Mouse (Mus musculus): ENCODE measurements around the gene Chadl. TPM values are rescaled to one million over a fixed set of nuclear protein-coding genes. Genes with fewer than 3 reads are reported as not detected.

The Chadl gene
- polyA plus RNA-seq, 3 experiments from 2014 or later, result 1.0 to 2.6 (median 1.3) TPM

- ATAC-seq, result no peak
Measured at GRCm38 (mm10) chr15:81700161-81700560, 3.1 kb upstream of the Chadl start.

- no peak for ATAC-seq
Measured at GRCm38 (mm10) chr15:81698532-81698931, 1.4 kb upstream of the Chadl start.

- peak; percentile 37 for ATAC-seq
Measured at GRCm38 (mm10) chr15:81697847-81698246, 760 bp upstream of the Chadl start.

- ATAC-seq, result no peak
Measured at GRCm38 (mm10) chr15:81694891-81695290, 2.2 kb downstream of the Chadl start.

GRCm38 (mm10) chr15:81693967-81694881 lies 2.9 kb downstream of the Chadl start:
- ATAC-seq, result peak; percentile 56

GRCm38 (mm10) chr15:81693366-81693966 lies 3.6 kb downstream of the Chadl start:
- ATAC-seq, result peak; percentile 38

- no peak for ATAC-seq
Measured at GRCm38 (mm10) chr15:81680301-81680805, 16.7 kb downstream of the Chadl start.

- no peak for ATAC-seq
Measured at GRCm38 (mm10) chr15:81676637-81677036, 20.4 kb downstream of the Chadl start.

GRCm38 (mm10) chr15:81670231-81670640 lies 26.9 kb downstream of the Chadl start:
- no peak for ATAC-seq

- ATAC-seq, result no peak
Measured at GRCm38 (mm10) chr15:81666957-81667356, 30.1 kb downstream of the Chadl start.

GRCm38 (mm10) chr15:81663697-81664561 lies 33.2 kb downstream of the Chadl start, which contains the start of gene L3mbtl2:
TSS of gene L3mbtl2 (plus strand) at chr15:81663889.
- peak; percentile 99 for ATAC-seq

- ATAC-seq, result no peak
Measured at GRCm38 (mm10) chr15:81663281-81663680, 33.8 kb downstream of the Chadl start.

GRCm38 (mm10) chr15:81661701-81662100 lies 35.4 kb downstream of the Chadl start:
- ATAC-seq, result no peak

- no peak for ATAC-seq
Measured at GRCm38 (mm10) chr15:81650636-81651035, 46.5 kb downstream of the Chadl start.

- no peak for ATAC-seq
Measured at GRCm38 (mm10) chr15:81649516-81650455, 47.3 kb downstream of the Chadl start.

Other genes starting within 250 kb of the Chadl start
- 100 to 1,000 TPM; 313 to 388 (median 382) TPM for gene Rbx1, start 231.0 kb downstream of the Chadl start, polyA plus RNA-seq (2017; shearing (Covaris generic))
- gene Ep300, start 111.9 kb downstream of the Chadl start, polyA plus RNA-seq (2017; shearing (Covaris generic)), result 10 to 100 TPM; 16.1 to 20.2 (median 16.7) TPM
- gene L3mbtl2, start 33.4 kb downstream of the Chadl start, polyA plus RNA-seq (2017; shearing (Covaris generic)), result 10 to 100 TPM; 23.1 to 24.7 (median 24.1) TPM
- 1 to 10 TPM; 4.3 to 8.1 (median 5.7) TPM for gene Zc3h7b, start 47.8 kb upstream of the Chadl start, polyA plus RNA-seq (2017; shearing (Covaris generic))
- 10 to 100 TPM; 43.0 to 72.2 (median 45.8) TPM for gene Rangap1, start 48.2 kb upstream of the Chadl start, polyA plus RNA-seq (2017; shearing (Covaris generic))
- 10 to 100 TPM in 1 of 3 experiments, 1 to 10 TPM in 2; 2.3 to 14.0 (median 8.8) TPM for gene Tef, start 105.1 kb upstream of the Chadl start, polyA plus RNA-seq (2017; shearing (Covaris generic))
- 10 to 100 TPM; 29.7 to 45.8 (median 34.0) TPM for gene Tob2, start 161.5 kb upstream of the Chadl start, polyA plus RNA-seq (2017; shearing (Covaris generic))
- 100 to 1,000 TPM in 1 of 3 experiments, 10 to 100 TPM in 2; 79.6 to 117 (median 95.2) TPM for gene Phf5a, start 174.6 kb upstream of the Chadl start, polyA plus RNA-seq (2017; shearing (Covaris generic))
- 100 to 1,000 TPM in 1 of 3 experiments, 10 to 100 TPM in 2; 83.2 to 115 (median 93.9) TPM for gene Aco2, start 175.0 kb upstream of the Chadl start, polyA plus RNA-seq (2017; shearing (Covaris generic))
- 10 to 100 TPM; 17.4 to 28.3 (median 22.6) TPM for gene Polr3h, start 229.0 kb upstream of the Chadl start, polyA plus RNA-seq (2017; shearing (Covaris generic))
- not detected for gene Csdc2, start 239.5 kb upstream of the Chadl start, polyA plus RNA-seq (2017; shearing (Covaris generic))

All from inflammation-experienced regulatory T-cells, adult 6 months (primary cell).